Mouse (Mus musculus): ENCODE data around the gene Ubap2l. TPM values are rescaled to one million over a fixed set of nuclear protein-coding genes. Genes with fewer than 3 reads are reported as not detected.
A peak's percentile ranks its signal among the peaks of the same experiment; 100 is the strongest.

Gene Ubap2l
- polyA plus RNA-seq (2012) = 11.0 and 11.4 TPM in 2 replicates

- no peak for TF ChIP-seq TAL1 (IDR thresholded peaks at IDR 0.05; ENCODE audit: low read length)
- no peak for TF ChIP-seq GATA1 (IDR thresholded peaks at IDR 0.05; ENCODE audit: low read length)
- Histone ChIP-seq H3K4me1 (ENCODE audit: control insufficient read depth) (peaks cover 41% of the 10 kb centered on the region), H3K27me3 (ENCODE audit: control insufficient read depth) (no peaks in the 10 kb centered on the region), H3K9me3 (ENCODE audit: control insufficient read depth, low read length) (no peaks in the 10 kb centered on the region), H3K4me3 (replicated peaks) (peak within 1 kb of the TSS; percentile 93), H3K36me3 (ENCODE audit: control insufficient read depth) (peaks cover 49% of the 10 kb centered on the region)
Measured at GRCm38 (mm10) chr3:90052351-90053241, at the start of gene Ubap2l. Gene Ubap2l (minus strand): TSS chr3:90052628.

GRCm38 (mm10) chr3:90101673-90102072 is 49.2 kb upstream of the Ubap2l start:
- Histone ChIP-seq H3K9me3 (ENCODE audit: control insufficient read depth, low read length) (no peaks in the 10 kb centered on the region), H3K36me3 (ENCODE audit: control insufficient read depth) (peaks cover 26% of the 10 kb centered on the region), H3K4me3 (replicated peaks) (no peak overlapping the region), H3K27me3 (ENCODE audit: control insufficient read depth) (no peaks in the 10 kb centered on the region), H3K4me1 (ENCODE audit: control insufficient read depth) (no peaks in the 10 kb centered on the region)
- TF ChIP-seq GATA1 (IDR thresholded peaks at IDR 0.05; ENCODE audit: low read length) = no peak
- no peak for TF ChIP-seq TAL1 (IDR thresholded peaks at IDR 0.05; ENCODE audit: low read length)

- peaks cover 31% of the 10 kb centered on the region for H3K36me3 ChIP-seq (ENCODE audit: control insufficient read depth)
- TF ChIP-seq GATA1 (IDR thresholded peaks at IDR 0.05; ENCODE audit: low read length) = no peak
- TF ChIP-seq TAL1 (IDR thresholded peaks at IDR 0.05; ENCODE audit: low read length) = no peak
Measured at GRCm38 (mm10) chr3:90101010-90101409, 48.6 kb upstream of the Ubap2l start.

DNA sequence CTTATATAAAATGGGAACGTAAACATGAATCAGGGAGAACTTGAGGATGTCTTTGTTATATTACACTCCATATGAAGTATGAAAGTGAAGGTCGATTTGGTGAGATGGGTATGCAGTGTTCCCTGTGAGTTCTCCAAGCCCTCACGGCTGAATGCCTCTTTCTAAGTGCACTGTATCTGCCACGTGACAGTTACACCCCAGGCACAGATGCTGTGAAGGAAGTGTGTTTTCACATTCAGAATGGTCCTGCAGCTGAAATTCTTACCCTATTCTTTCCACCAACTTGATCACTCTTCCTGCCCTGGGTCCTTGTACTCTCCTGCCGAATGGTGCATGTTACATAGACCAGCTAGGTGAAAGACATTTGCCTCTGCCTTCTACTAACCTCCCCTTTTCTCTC is 45.5 kb upstream of the Ubap2l start:
- Histone ChIP-seq H3K27me3 (ENCODE audit: control insufficient read depth) (no peaks in the 10 kb centered on the region), H3K4me1 (ENCODE audit: control insufficient read depth) (no peaks in the 10 kb centered on the region; the same call in 1 of the 2 replicates), H3K36me3 (ENCODE audit: control insufficient read depth) (peaks cover 54% of the 10 kb centered on the region), H3K4me3 (replicated peaks) (no peak overlapping the region), H3K9me3 (ENCODE audit: control insufficient read depth, low read length) (no peaks in the 10 kb centered on the region)
- TF ChIP-seq GATA1 (IDR thresholded peaks at IDR 0.05; ENCODE audit: low read length) (no peak), TAL1 (IDR thresholded peaks at IDR 0.05; ENCODE audit: low read length) (no peak)

More at GRCm38 (mm10) chr3:90101010-90101409, 48.6 kb upstream of the Ubap2l start:
- Histone ChIP-seq H3K27me3 (ENCODE audit: control insufficient read depth) (no peaks in the 10 kb centered on the region), H3K9me3 (ENCODE audit: control insufficient read depth, low read length) (no peaks in the 10 kb centered on the region), H3K4me1 (ENCODE audit: control insufficient read depth) (no peaks in the 10 kb centered on the region), H3K4me3 (replicated peaks) (no peak overlapping the region)

GRCm38 (mm10) chr3:90094453-90094852 is 42.0 kb upstream of the Ubap2l start:
- Histone ChIP-seq H3K27me3 (ENCODE audit: control insufficient read depth) (no peaks in the 10 kb centered on the region), H3K4me3 (replicated peaks) (no peak overlapping the region), H3K9me3 (ENCODE audit: control insufficient read depth, low read length) (no peaks in the 10 kb centered on the region), H3K36me3 (ENCODE audit: control insufficient read depth) (peaks cover 81% of the 10 kb centered on the region), H3K4me1 (ENCODE audit: control insufficient read depth) (no peaks in the 10 kb centered on the region; the same call in 1 of the 2 replicates)
- TF ChIP-seq GATA1 (IDR thresholded peaks at IDR 0.05; ENCODE audit: low read length) = no peak
- no peak for TF ChIP-seq TAL1 (IDR thresholded peaks at IDR 0.05; ENCODE audit: low read length)

- Histone ChIP-seq H3K27me3 (ENCODE audit: control insufficient read depth) (no peaks in the 10 kb centered on the region), H3K9me3 (ENCODE audit: control insufficient read depth, low read length) (no peaks in the 10 kb centered on the region), H3K4me1 (ENCODE audit: control insufficient read depth) (peaks cover 2% of the 10 kb centered on the region), H3K36me3 (ENCODE audit: control insufficient read depth) (peaks cover 92% of the 10 kb centered on the region), H3K4me3 (replicated peaks) (no peak overlapping the region)
- TF ChIP-seq TAL1 (IDR thresholded peaks at IDR 0.05; ENCODE audit: low read length) (no peak), GATA1 (IDR thresholded peaks at IDR 0.05; ENCODE audit: low read length) (no peak)
Measured at GRCm38 (mm10) chr3:90090892-90091291, 38.5 kb upstream of the Ubap2l start.

DNA sequence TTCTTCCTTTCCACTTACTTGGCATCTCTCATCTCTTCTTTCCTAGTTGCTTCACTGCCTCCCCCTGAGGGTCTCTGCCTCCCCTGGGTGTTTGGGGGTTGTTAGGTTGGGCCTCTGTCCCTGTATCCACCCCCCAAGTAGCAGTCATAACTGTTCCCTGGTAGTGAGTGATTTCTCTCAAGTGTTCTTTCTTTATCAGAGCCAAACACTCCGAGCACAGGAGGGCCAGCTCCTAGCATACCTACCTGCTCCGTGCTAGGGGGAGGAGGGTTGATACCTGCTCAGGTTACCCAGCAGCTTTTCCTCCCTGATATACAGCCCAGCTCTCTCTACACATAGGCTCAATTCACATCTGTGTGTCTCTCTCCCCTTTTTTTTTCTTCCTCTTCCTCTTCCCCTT is 36.2 kb upstream of the Ubap2l start:
- peaks cover 90% of the 10 kb centered on the region for H3K36me3 ChIP-seq (ENCODE audit: control insufficient read depth)
- peaks cover 24% of the 10 kb centered on the region for H3K4me1 ChIP-seq (ENCODE audit: control insufficient read depth)
- H3K27me3 ChIP-seq (ENCODE audit: control insufficient read depth) = no peaks in the 10 kb centered on the region
- H3K4me3 ChIP-seq (replicated peaks) = no peak overlapping the region
- no peaks in the 10 kb centered on the region for H3K9me3 ChIP-seq (ENCODE audit: control insufficient read depth, low read length)
- no peak for TF ChIP-seq GATA1 (IDR thresholded peaks at IDR 0.05; ENCODE audit: low read length)
- no peak for TF ChIP-seq TAL1 (IDR thresholded peaks at IDR 0.05; ENCODE audit: low read length)

DNA sequence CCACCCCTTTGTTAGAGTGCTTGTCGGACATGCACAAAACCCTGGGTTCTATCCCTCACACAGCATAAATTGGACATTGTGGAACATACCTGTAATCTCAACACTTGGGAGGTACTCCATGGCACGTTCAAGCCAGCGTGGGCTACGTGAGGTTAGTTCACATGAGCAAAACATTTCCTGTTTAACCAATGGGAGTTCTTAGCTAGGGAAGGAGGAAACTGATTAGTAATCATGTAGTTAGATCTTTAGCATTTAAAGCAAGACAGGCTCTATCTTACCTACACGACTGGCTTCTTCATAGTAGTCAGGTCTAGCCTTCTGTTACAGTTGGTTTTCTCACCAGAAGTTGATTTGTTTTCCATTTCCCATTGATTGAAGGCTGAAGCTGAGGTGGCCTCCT is 33.6 kb upstream of the Ubap2l start:
- Histone ChIP-seq H3K4me1 (ENCODE audit: control insufficient read depth) (peaks cover 47% of the 10 kb centered on the region), H3K4me3 (replicated peaks) (no peak overlapping the region), H3K36me3 (ENCODE audit: control insufficient read depth) (peaks cover 77% of the 10 kb centered on the region), H3K9me3 (ENCODE audit: control insufficient read depth, low read length) (no peaks in the 10 kb centered on the region), H3K27me3 (ENCODE audit: control insufficient read depth) (no peaks in the 10 kb centered on the region)
- TF ChIP-seq GATA1 (IDR thresholded peaks at IDR 0.05; ENCODE audit: low read length) = no peak
- no peak for TF ChIP-seq TAL1 (IDR thresholded peaks at IDR 0.05; ENCODE audit: low read length)

DNA sequence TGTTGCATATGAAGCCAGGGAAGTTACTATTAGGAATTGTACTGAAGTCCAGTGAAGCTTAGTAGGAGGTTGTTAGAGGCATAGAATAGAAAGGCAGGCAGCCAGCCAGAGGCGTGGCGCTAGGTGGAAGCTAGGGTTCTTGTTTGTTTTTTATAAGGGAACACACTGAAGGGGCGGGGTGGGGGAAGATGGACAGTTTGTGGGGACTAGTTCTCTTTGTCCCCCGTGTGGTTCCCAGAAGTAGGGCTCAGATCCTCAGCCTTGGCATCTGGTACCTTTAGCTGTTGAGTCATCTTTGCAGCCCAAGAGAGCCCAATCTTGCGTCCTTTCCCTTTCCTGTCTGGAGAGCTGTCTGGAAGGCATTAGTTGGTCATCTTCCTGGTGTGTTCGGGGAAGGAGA is 32.9 kb upstream of the Ubap2l start:
- TF ChIP-seq TAL1 (IDR thresholded peaks at IDR 0.05; ENCODE audit: low read length) (no peak), GATA1 (IDR thresholded peaks at IDR 0.05; ENCODE audit: low read length) (no peak)
- Histone ChIP-seq H3K4me3 (replicated peaks) (no peak overlapping the region), H3K9me3 (ENCODE audit: control insufficient read depth, low read length) (no peaks in the 10 kb centered on the region), H3K36me3 (ENCODE audit: control insufficient read depth) (peaks cover 69% of the 10 kb centered on the region), H3K27me3 (ENCODE audit: control insufficient read depth) (no peaks in the 10 kb centered on the region), H3K4me1 (ENCODE audit: control insufficient read depth) (peaks cover 53% of the 10 kb centered on the region)

Data from erythroblast, embryonic 14.5 days (primary cell).